Mouse (Mus musculus) layer of hippocampus, adult 18-20 months (tissue): Measurements from ENCODE around the gene Dcpp1. TPM values are rescaled to one million over a fixed set of nuclear protein-coding genes. Genes with fewer than 3 reads are reported as not detected.

Experiments
- DNase-seq, 2 experiments: peaks; one replicate each; pipeline ENCODE4 v3.0.0; 2022; ENCODE audit warnings: low spot score in 2 of 2
- total RNA-seq, 2 experiments: library from RNA; stranded (reverse); gene quantifications; 2 replicates each; pipeline ENCODE4 v1.2.3; 2021

Dcpp1 gene
- total RNA-seq, 2 experiments from 2014 or later, result not detected

- peak; percentile 86 to 92 for DNase-seq
These were observed 43.9 kb downstream of the Dcpp1 start for GRCm38 (mm10) chr17:23924531-23925007.

GRCm38 (mm10) chr17:23925090-23925493 is 44.4 kb downstream of the Dcpp1 start:
- DNase-seq, result peak; percentile 22 to 49

DNA sequence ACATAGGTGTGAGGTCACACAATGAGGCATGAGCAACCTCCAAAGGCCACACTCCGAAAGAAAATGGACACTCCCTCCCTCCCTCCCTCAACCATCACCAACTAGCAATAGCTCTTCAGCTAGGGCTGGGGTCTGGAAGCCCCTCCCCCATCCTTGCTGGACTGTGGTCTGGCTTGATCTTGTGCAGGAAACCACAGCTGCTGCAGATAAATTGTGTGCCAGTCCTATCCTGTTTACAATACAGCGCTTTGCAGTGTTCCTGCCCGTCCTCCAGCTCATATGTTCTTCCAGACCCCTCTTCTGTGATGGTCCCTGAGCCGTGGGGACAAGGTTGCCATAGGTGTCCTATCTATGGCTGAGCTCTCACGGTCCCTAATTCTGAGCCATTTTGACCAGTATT is 50.5 kb downstream of the Dcpp1 start:
- no peak for DNase-seq

Other genes with a start within 250 kb of the Dcpp1 start
- gene Mmp25, start 235.6 kb upstream of the Dcpp1 start, total RNA-seq, result under 1 TPM in 1 of 2 experiments, not detected in 1; 0.10 TPM
- gene Bicdl2, start 220.4 kb upstream of the Dcpp1 start, total RNA-seq, result not detected
- 100 to 1,000 TPM; 117 to 122 TPM for gene Hcfc1r1, start 207.3 kb upstream of the Dcpp1 start, total RNA-seq
- 10 to 100 TPM in 1 of 2 experiments, 1 to 10 TPM in 1; 8.8 to 10.0 TPM for gene Thoc6, start 207.0 kb upstream of the Dcpp1 start, total RNA-seq
- 1 to 10 TPM; 6.4 to 7.0 TPM for gene Tnfrsf12a, start 203.4 kb upstream of the Dcpp1 start, total RNA-seq
- gene Cldn6, start 201.6 kb upstream of the Dcpp1 start, total RNA-seq, result not detected
- not detected for gene Cldn9, start 196.8 kb upstream of the Dcpp1 start, total RNA-seq
- under 1 TPM in 1 of 2 experiments, not detected in 1; 0.33 TPM for gene 1520401A03Rik, start 158.1 kb upstream of the Dcpp1 start, total RNA-seq
- gene Pkmyt1, start 154.5 kb upstream of the Dcpp1 start, total RNA-seq, result 1 to 10 TPM; 3.4 to 3.8 TPM
- 10 to 100 TPM; 52.0 to 53.6 TPM for gene Paqr4, start 140.0 kb upstream of the Dcpp1 start, total RNA-seq
- under 1 TPM; 0.30 to 0.52 TPM for gene Kremen2, start 135.0 kb upstream of the Dcpp1 start, total RNA-seq
- gene Flywch1, start 109.3 kb upstream of the Dcpp1 start, total RNA-seq, result 100 to 1,000 TPM; 390 to 405 TPM
- gene Flywch2, start 94.8 kb upstream of the Dcpp1 start, total RNA-seq, result 1 to 10 TPM; 8.6 to 8.7 TPM
- 100 to 1,000 TPM; 509 to 565 TPM for gene Srrm2, start 90.3 kb upstream of the Dcpp1 start, total RNA-seq
- 100 to 1,000 TPM; 355 to 375 TPM for gene Elob, start 51.7 kb upstream of the Dcpp1 start, total RNA-seq
- under 1 TPM in 1 of 2 experiments, not detected in 1; 0.41 TPM for gene Prss33, start 44.8 kb upstream of the Dcpp1 start, total RNA-seq
- gene Prss32, start 37.0 kb upstream of the Dcpp1 start, total RNA-seq, result not detected
- 1 to 10 TPM in 1 of 2 experiments, under 1 TPM in 1; 0.89 to 2.4 TPM for gene Prss41, start 36.7 kb upstream of the Dcpp1 start, total RNA-seq
- not detected for gene Prss21, start 12.8 kb upstream of the Dcpp1 start, total RNA-seq
- gene Dcpp2, start within 50 bp of the Dcpp1 start, total RNA-seq, result not detected
- not detected for gene Dcpp3, start 36.6 kb downstream of the Dcpp1 start, total RNA-seq
- not detected for gene Sbp, start 60.8 kb downstream of the Dcpp1 start, total RNA-seq
- not detected for gene Sbpl, start 74.4 kb downstream of the Dcpp1 start, total RNA-seq
- not detected for gene Prss30, start 99.7 kb downstream of the Dcpp1 start, total RNA-seq
- gene Prss22, start 117.2 kb downstream of the Dcpp1 start, total RNA-seq, result not detected
- not detected for gene Prss27, start 157.3 kb downstream of the Dcpp1 start, total RNA-seq
- gene Kctd5, start 192.6 kb downstream of the Dcpp1 start, total RNA-seq, result 10 to 100 TPM; 23.2 to 25.0 TPM